Mouse (Mus musculus) erythroblast, embryonic 14.5 days (primary cell): ENCODE data around the gene Klhl24.

Source experiments
- GATA1 ChIP-seq: IDR thresholded peaks from 2 replicates; pipeline ENCODE4 v1.6.1; 2012; ENCODE audit warnings: low read length, inconsistent platforms, mixed read lengths
- TAL1 ChIP-seq: IDR thresholded peaks from 3 replicates; pipeline ENCODE4 v1.6.1; 2012; ENCODE audit warnings: low read length, inconsistent platforms, mixed read lengths

- TF ChIP-seq GATA1 = no peak
- TF ChIP-seq TAL1 = no peak
Observed at GRCm38 (mm10) chr16:20084623-20085022, 12.7 kb upstream of the Klhl24 start.
